Mouse (Mus musculus) myocyte (in vitro differentiated cells): ENCODE data around the gene Apom.

Source experiments
- E2F4 ChIP-seq: IDR thresholded peaks from one replicate; pipeline ENCODE4 v1.6.1; 2011; ENCODE audit warnings: mild to moderate bottlenecking, control low read depth, moderate library complexity; ENCODE audit not compliant: insufficient read depth
- MAX ChIP-seq: IDR thresholded peaks from one replicate; pipeline ENCODE4 v1.6.1; 2011; ENCODE audit warnings: low read depth, mild to moderate bottlenecking, control low read depth
- MYOD1 ChIP-seq, 3 experiments: IDR thresholded peaks; one replicate each; pipeline ENCODE4 v1.6.1; 2011; ENCODE audit warnings: control low read depth in 2 of 3, low read depth in 2 of 3, mild to moderate bottlenecking in 2 of 3, moderate library complexity in 1 of 3; ENCODE audit not compliant: insufficient read length in 2 of 3, control insufficient read depth in 1 of 3
- POLR2A ChIP-seq: IDR thresholded peaks from one replicate; pipeline ENCODE4 v1.6.1; 2011; ENCODE audit warnings: low read depth, mild to moderate bottlenecking, control low read depth, moderate library complexity; ENCODE audit not compliant: insufficient read length
- POLR2AphosphoS2 ChIP-seq: IDR thresholded peaks from one replicate; pipeline ENCODE4 v1.6.1; 2011; ENCODE audit warnings: low read depth, control low read depth; ENCODE audit not compliant: insufficient read length
- TCF12 ChIP-seq: IDR thresholded peaks from one replicate; pipeline ENCODE4 v1.6.1; 2011; ENCODE audit warnings: mild to moderate bottlenecking, control low read depth; ENCODE audit not compliant: poor library complexity, insufficient read depth, severe bottlenecking
- TCF3 ChIP-seq: IDR thresholded peaks from one replicate; pipeline ENCODE4 v1.6.1; 2011; ENCODE audit warnings: low read depth, control low read depth; ENCODE audit not compliant: insufficient read length
- USF1 ChIP-seq: IDR thresholded peaks from one replicate; pipeline ENCODE4 v1.6.1; 2011; ENCODE audit warnings: low read depth, mild to moderate bottlenecking, control low read depth, moderate library complexity

DNA sequence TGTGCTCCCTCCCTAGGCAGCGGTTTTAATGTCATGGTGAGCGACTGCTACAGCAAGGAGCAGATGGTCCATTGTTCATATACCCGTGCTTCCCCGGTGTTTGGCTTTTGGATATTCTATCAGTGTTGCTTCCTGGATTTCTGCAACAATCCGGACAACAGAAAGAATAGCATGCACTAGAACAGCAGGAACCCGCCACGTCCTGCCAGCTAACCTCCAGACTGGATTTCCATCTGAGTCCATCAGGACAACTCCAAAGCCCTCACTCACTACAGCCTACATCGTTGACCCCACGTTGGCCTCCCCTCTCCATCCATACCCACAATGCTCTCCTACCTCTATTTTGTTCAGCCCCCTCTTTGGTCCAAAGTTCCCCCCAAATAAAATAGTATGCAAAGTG lies 20.1 kb downstream of the Apom start:
- TF ChIP-seq MAX (no peak), TCF12 (no peak), USF1 (no peak), POLR2A (no peak), POLR2AphosphoS2 (no peak), MYOD1 (IDR thresholded peaks at IDR 0.05; ENCODE audit: control insufficient read depth in 1 of 3, insufficient read length in 2 of 3, low read depth in 2 of 3) (no peak), E2F4 (no peak), TCF3 (no peak)
